Mouse (Mus musculus): ENCODE measurements at regions not wholly inside any gene's neighbourhood (a gene's known extent, or its start where the extent isn't known, plus 50 kb on each side); places are given as distances from the start of the nearest gene placed in this dataset.

- in situ Hi-C loops (cut with MboI, MseI): loop anchor here in 1 of 2 experiments (10.0 kb wide), 1 partner anchor 866 kb away; no protein-coding TSS in a partner anchor
Observed at GRCm38 (mm10) chr4:97381084-97381483, 198.1 kb upstream of the Gm10192 start.

GRCm38 (mm10) chr4:97377593-97378542, 194.9 kb upstream of the Gm10192 start:
- in situ Hi-C loops (cut with MboI, MseI): no loop called here

- in situ Hi-C loops (cut with MboI, MseI): no loop called here
Observed at GRCm38 (mm10) chr4:97360473-97360872, 177.5 kb upstream of the Gm10192 start.

GRCm38 (mm10) chr4:97357958-97358357, 175.0 kb upstream of the Gm10192 start:
- in situ Hi-C loops (cut with MboI, MseI): no loop called here

GRCm38 (mm10) chr4:97346799-97347198, 163.8 kb upstream of the Gm10192 start:
- in situ Hi-C loops (cut with MboI, MseI): no loop called here

GRCm38 (mm10) chr4:97344335-97344734, 161.4 kb upstream of the Gm10192 start:
- in situ Hi-C loops (cut with MboI, MseI): no loop called here

GRCm38 (mm10) chr4:97343378-97343777, 160.4 kb upstream of the Gm10192 start:
- in situ Hi-C loops (cut with MboI, MseI): no loop called here

Data from T-helper 17 cell (primary cell).